Mouse (Mus musculus): ENCODE data around the gene Heph.
"Not testable (repeated sequence)": the region's sequence is repeated elsewhere in the genome, so short reads cannot be mapped to it uniquely, and the experiment has no call there.

Gene Heph

GRCm38 (mm10) chrX:96455149-96455548 lies at the start of gene Heph:
Heph (plus strand) TSS chrX:96455359.
- DNase-seq (ENCODE audit: low spot score) = no peak

- DNase-seq (ENCODE audit: low spot score) = not testable (repeated sequence)
These were observed 39.8 kb upstream of the Heph start for GRCm38 (mm10) chrX:96415351-96415750.

- no peak for DNase-seq (ENCODE audit: low spot score)
These were observed 38.2 kb upstream of the Heph start for GRCm38 (mm10) chrX:96416970-96417369.

- no peak for DNase-seq (ENCODE audit: low spot score)
These were observed 37.4 kb upstream of the Heph start for GRCm38 (mm10) chrX:96417733-96418132.

GRCm38 (mm10) chrX:96419383-96419782 lies 35.8 kb upstream of the Heph start:
- DNase-seq (ENCODE audit: low spot score) = no peak

GRCm38 (mm10) chrX:96456201-96456963 lies 1.2 kb downstream of the Heph start, which contains the start of gene Hsf3:
Hsf3 (minus strand) TSS chrX:96456294.
- peak; percentile 69 for DNase-seq (ENCODE audit: low spot score)

- DNase-seq (ENCODE audit: low spot score) = peak; percentile 7
These were observed 46.4 kb downstream of the Heph start for GRCm38 (mm10) chrX:96501580-96501979.

Measured in retina, embryonic 14.5 days (tissue).